Mouse (Mus musculus): ENCODE results near the gene Bmpr1a.

Bmpr1a gene

GRCm38 (mm10) chr14:34454282-34454681 lies 48.9 kb downstream of the Bmpr1a start:
- Histone ChIP-seq H3K36me3 (ENCODE audit: insufficient read depth, low read length) (peaks cover 13% of the 10 kb centered on the region), H3K27me3 (ENCODE audit: insufficient read depth, low read length) (no peaks in the 10 kb centered on the region), H3K4me3 (replicated peaks; ENCODE audit: low read length) (0 out of 2 replicates have a peak overlapping the region, but pooled peaks have one; percentile 17), H3K4me1 (replicated peaks; ENCODE audit: low read depth, low read length) (peaks cover 40% of the 10 kb centered on the region), H3K9me3 (ENCODE audit: low read length) (no peaks in the 10 kb centered on the region)
- TF ChIP-seq POU5F1 (IDR thresholded peaks at IDR 0.05; ENCODE audit: borderline replicate concordance, low read length), result no peak
- no peak for TF ChIP-seq NANOG (IDR thresholded peaks at IDR 0.05; ENCODE audit: borderline replicate concordance, low read length)
- TF ChIP-seq CTCF (conservative IDR thresholded peaks at IDR 0.05; ENCODE audit: low read length), result no peak

GRCm38 (mm10) chr14:34453648-34454047 lies 49.5 kb downstream of the Bmpr1a start:
- Histone ChIP-seq H3K27me3 (ENCODE audit: insufficient read depth, low read length) (no peaks in the 10 kb centered on the region), H3K36me3 (ENCODE audit: insufficient read depth, low read length) (peaks cover 13% of the 10 kb centered on the region), H3K9me3 (ENCODE audit: low read length) (no peaks in the 10 kb centered on the region), H3K4me3 (replicated peaks; ENCODE audit: low read length) (0 out of 2 replicates have a peak overlapping the region, but pooled peaks have one; percentile 17), H3K4me1 (replicated peaks; ENCODE audit: low read depth, low read length) (peaks cover 43% of the 10 kb centered on the region)
- TF ChIP-seq NANOG (IDR thresholded peaks at IDR 0.05; ENCODE audit: borderline replicate concordance, low read length) (no peak), POU5F1 (IDR thresholded peaks at IDR 0.05; ENCODE audit: borderline replicate concordance, low read length) (no peak), CTCF (conservative IDR thresholded peaks at IDR 0.05; ENCODE audit: low read length) (no peak)

- no peak overlapping the region for H3K4me3 ChIP-seq (replicated peaks; ENCODE audit: low read length)
- no peaks in the 10 kb centered on the region for H3K27me3 ChIP-seq (ENCODE audit: insufficient read depth, low read length)
- no peak for TF ChIP-seq POU5F1 (IDR thresholded peaks at IDR 0.05; ENCODE audit: borderline replicate concordance, low read length)
- no peak for TF ChIP-seq NANOG (IDR thresholded peaks at IDR 0.05; ENCODE audit: borderline replicate concordance, low read length)
- no peak for TF ChIP-seq CTCF (conservative IDR thresholded peaks at IDR 0.05; ENCODE audit: low read length)
- no peaks in the 10 kb centered on the region for H3K9me3 ChIP-seq (ENCODE audit: low read length)
- peaks cover 41% of the 10 kb centered on the region for H3K4me1 ChIP-seq (replicated peaks; ENCODE audit: low read depth, low read length)
- H3K36me3 ChIP-seq (ENCODE audit: insufficient read depth, low read length), result peaks cover 15% of the 10 kb centered on the region
Observed at GRCm38 (mm10) chr14:34451872-34452271, 51.3 kb downstream of the Bmpr1a start.

DNA sequence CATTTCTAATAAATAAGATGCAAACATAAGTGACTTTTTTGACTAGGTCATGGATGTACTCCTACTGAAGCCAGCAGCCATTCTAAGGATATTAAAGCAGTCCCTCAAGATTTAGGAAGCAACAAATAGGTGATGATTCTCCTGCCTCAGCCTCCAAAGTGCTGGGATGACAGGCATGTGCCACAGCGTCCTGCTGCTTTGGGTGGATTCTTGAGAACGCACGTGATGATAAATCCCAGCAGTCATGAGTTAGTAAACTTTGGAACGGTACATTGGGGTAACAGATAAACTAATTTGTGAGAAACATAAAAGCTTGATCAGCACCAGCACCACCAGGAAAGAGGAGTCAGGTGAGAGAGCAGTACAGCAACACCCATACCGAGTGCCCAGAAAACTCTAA lies 52.7 kb downstream of the Bmpr1a start:
- Histone ChIP-seq H3K36me3 (ENCODE audit: insufficient read depth, low read length) (peaks cover 10% of the 10 kb centered on the region; the same call in 1 of the 2 replicates), H3K9me3 (ENCODE audit: low read length) (no peaks in the 10 kb centered on the region), H3K4me1 (replicated peaks; ENCODE audit: low read depth, low read length) (peaks cover 41% of the 10 kb centered on the region), H3K4me3 (replicated peaks; ENCODE audit: low read length) (no peak overlapping the region), H3K27me3 (ENCODE audit: insufficient read depth, low read length) (no peaks in the 10 kb centered on the region)
- TF ChIP-seq CTCF (conservative IDR thresholded peaks at IDR 0.05; ENCODE audit: low read length) (no peak), NANOG (IDR thresholded peaks at IDR 0.05; ENCODE audit: borderline replicate concordance, low read length) (no peak), POU5F1 (IDR thresholded peaks at IDR 0.05; ENCODE audit: borderline replicate concordance, low read length) (no peak)

DNA sequence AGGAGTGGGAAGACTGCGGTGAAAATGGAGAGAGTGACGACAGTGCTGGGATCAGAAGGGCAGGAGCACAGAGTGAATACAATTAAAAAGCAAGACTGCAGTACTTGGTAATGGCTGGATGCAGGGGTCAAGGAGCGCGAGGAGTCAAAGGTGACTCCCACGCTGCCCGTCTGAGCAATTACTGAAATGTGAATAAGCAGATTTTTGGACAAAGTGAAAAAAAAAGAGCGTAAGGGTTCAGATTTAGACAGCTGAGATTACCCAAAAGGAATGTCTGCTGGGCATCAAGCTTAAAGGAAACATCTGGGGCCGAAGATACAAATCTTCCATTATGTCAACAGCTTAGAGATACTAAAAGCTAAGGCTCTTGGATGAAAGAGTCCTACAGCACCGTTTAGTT lies 53.3 kb downstream of the Bmpr1a start:
- TF ChIP-seq NANOG (IDR thresholded peaks at IDR 0.05; ENCODE audit: borderline replicate concordance, low read length) (no peak), CTCF (conservative IDR thresholded peaks at IDR 0.05; ENCODE audit: low read length) (no peak), POU5F1 (IDR thresholded peaks at IDR 0.05; ENCODE audit: borderline replicate concordance, low read length) (no peak)
- Histone ChIP-seq H3K27me3 (ENCODE audit: insufficient read depth, low read length) (no peaks in the 10 kb centered on the region), H3K9me3 (ENCODE audit: low read length) (no peaks in the 10 kb centered on the region), H3K4me3 (replicated peaks; ENCODE audit: low read length) (no peak overlapping the region), H3K4me1 (replicated peaks; ENCODE audit: low read depth, low read length) (peaks cover 38% of the 10 kb centered on the region), H3K36me3 (ENCODE audit: insufficient read depth, low read length) (peaks cover 16% of the 10 kb centered on the region; the same call in 1 of the 2 replicates)

DNA sequence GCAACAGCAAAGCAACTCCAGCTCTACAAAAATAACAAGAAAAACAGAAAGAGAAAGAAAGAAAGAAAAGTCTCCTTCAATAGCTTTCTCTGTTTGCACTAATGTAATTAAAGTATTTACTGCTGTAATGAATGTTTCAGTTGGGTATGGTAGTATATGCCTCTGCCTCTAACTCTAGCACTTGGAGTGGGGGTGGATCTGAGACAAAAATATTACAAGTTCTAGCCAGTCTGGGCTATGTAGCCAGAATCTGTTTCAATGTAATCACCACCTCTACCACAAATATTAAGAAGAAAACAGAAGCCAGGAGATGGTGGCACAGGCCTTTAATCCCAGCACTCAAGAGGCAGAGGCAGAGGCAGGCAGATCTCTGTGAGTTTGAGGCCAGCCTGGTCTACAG lies 54.7 kb downstream of the Bmpr1a start:
- TF ChIP-seq NANOG (IDR thresholded peaks at IDR 0.05; ENCODE audit: borderline replicate concordance, low read length), result no peak
- TF ChIP-seq CTCF (conservative IDR thresholded peaks at IDR 0.05; ENCODE audit: low read length), result no peak
- TF ChIP-seq POU5F1 (IDR thresholded peaks at IDR 0.05; ENCODE audit: borderline replicate concordance, low read length), result no peak
- Histone ChIP-seq H3K4me1 (replicated peaks; ENCODE audit: low read depth, low read length) (peaks cover 24% of the 10 kb centered on the region), H3K9me3 (ENCODE audit: low read length) (no peaks in the 10 kb centered on the region)

GRCm38 (mm10) chr14:34447659-34448058 lies 55.5 kb downstream of the Bmpr1a start:
- Histone ChIP-seq H3K4me1 (replicated peaks; ENCODE audit: low read depth, low read length) (peaks cover 20% of the 10 kb centered on the region), H3K4me3 (replicated peaks; ENCODE audit: low read length) (no peak overlapping the region), H3K27me3 (ENCODE audit: insufficient read depth, low read length) (no peaks in the 10 kb centered on the region), H3K9me3 (ENCODE audit: low read length) (no peaks in the 10 kb centered on the region), H3K36me3 (ENCODE audit: insufficient read depth, low read length) (peaks cover 28% of the 10 kb centered on the region)
- no peak for TF ChIP-seq CTCF (conservative IDR thresholded peaks at IDR 0.05; ENCODE audit: low read length)

More for the DNA sequence above, 54.7 kb downstream of the Bmpr1a start:
- H3K4me3 ChIP-seq (replicated peaks; ENCODE audit: low read length), result no peak overlapping the region
- H3K27me3 ChIP-seq (ENCODE audit: insufficient read depth, low read length), result no peaks in the 10 kb centered on the region
- peaks cover 20% of the 10 kb centered on the region for H3K36me3 ChIP-seq (ENCODE audit: insufficient read depth, low read length)

- Histone ChIP-seq H3K9me3 (ENCODE audit: low read length) (no peaks in the 10 kb centered on the region), H3K4me1 (replicated peaks; ENCODE audit: low read depth, low read length) (peaks cover 20% of the 10 kb centered on the region), H3K36me3 (ENCODE audit: insufficient read depth, low read length) (peaks cover 31% of the 10 kb centered on the region), H3K27me3 (ENCODE audit: insufficient read depth, low read length) (no peaks in the 10 kb centered on the region), H3K4me3 (replicated peaks; ENCODE audit: low read length) (no peak overlapping the region)
- peak; percentile 36; the same call in 1 of the 2 replicates for TF ChIP-seq CTCF (conservative IDR thresholded peaks at IDR 0.05; ENCODE audit: low read length)
- TF ChIP-seq NANOG (IDR thresholded peaks at IDR 0.05; ENCODE audit: borderline replicate concordance, low read length), result no peak
Observed at GRCm38 (mm10) chr14:34446624-34447023, 56.5 kb downstream of the Bmpr1a start.

- Histone ChIP-seq H3K9me3 (ENCODE audit: low read length) (no peaks in the 10 kb centered on the region), H3K36me3 (ENCODE audit: insufficient read depth, low read length) (peaks cover 43% of the 10 kb centered on the region), H3K4me1 (replicated peaks; ENCODE audit: low read depth, low read length) (peaks cover 16% of the 10 kb centered on the region), H3K27me3 (ENCODE audit: insufficient read depth, low read length) (no peaks in the 10 kb centered on the region), H3K4me3 (replicated peaks; ENCODE audit: low read length) (no peak overlapping the region)
- no peak for TF ChIP-seq CTCF (conservative IDR thresholded peaks at IDR 0.05; ENCODE audit: low read length)
- no peak for TF ChIP-seq NANOG (IDR thresholded peaks at IDR 0.05; ENCODE audit: borderline replicate concordance, low read length)
- no peak for TF ChIP-seq POU5F1 (IDR thresholded peaks at IDR 0.05; ENCODE audit: borderline replicate concordance, low read length)
Observed at GRCm38 (mm10) chr14:34445348-34445747, 57.8 kb downstream of the Bmpr1a start.
